Mouse (Mus musculus) myocyte (in vitro differentiated cells): Measurements from ENCODE around the gene Hoxd10.

Source experiments
- MYOG ChIP-seq, 3 experiments: IDR thresholded peaks; one replicate each; pipeline ENCODE4 v1.6.1; 2011; ENCODE audit warnings: control low read depth in 2 of 3, low read depth in 2 of 3, mild to moderate bottlenecking in 2 of 3; ENCODE audit not compliant: insufficient read length in 2 of 3, control insufficient read depth in 1 of 3, insufficient read depth in 1 of 3
- POLR2A ChIP-seq: IDR thresholded peaks from one replicate; pipeline ENCODE4 v1.6.1; 2011; ENCODE audit warnings: low read depth, mild to moderate bottlenecking, control low read depth, moderate library complexity; ENCODE audit not compliant: insufficient read length
- REST ChIP-seq: IDR thresholded peaks from one replicate; pipeline ENCODE4 v1.6.1; 2011; ENCODE audit warnings: mild to moderate bottlenecking, control low read depth, moderate library complexity; ENCODE audit not compliant: insufficient read depth, insufficient read length
- USF1 ChIP-seq: IDR thresholded peaks from one replicate; pipeline ENCODE4 v1.6.1; 2011; ENCODE audit warnings: low read depth, mild to moderate bottlenecking, control low read depth, moderate library complexity

DNA sequence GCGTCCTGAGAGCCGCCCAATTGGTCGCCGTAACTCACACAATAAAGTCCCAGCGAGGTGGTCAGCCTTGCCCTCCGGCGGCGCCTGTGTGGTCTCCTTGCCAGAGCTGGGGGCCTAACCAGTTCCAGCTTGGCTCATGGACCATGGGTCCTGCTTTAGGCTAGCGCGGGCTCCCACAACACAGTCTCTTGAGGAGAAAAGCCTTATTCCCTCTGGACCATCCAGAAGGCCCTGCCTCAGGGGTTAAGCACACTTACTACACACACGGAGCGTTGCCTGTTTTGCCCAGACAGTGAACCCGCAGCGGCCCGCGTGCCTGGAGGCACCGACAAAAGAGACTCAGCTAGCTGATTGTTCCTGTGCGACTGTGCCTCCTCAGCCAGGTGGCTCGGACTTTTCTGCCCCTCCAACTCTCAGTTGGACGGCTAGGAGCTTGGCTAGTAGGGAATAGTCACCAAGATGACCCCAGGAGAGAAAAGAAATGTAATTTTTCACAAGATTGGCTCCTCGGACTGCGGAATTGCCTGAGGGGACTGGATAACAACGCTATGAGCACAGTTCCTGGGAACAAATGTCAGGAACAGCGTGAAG lies 17.8 kb upstream of the Hoxd10 start:
- no peak for TF ChIP-seq POLR2A
- no peak for TF ChIP-seq USF1
- TF ChIP-seq MYOG (IDR thresholded peaks at IDR 0.05; ENCODE audit: control insufficient read depth in 1 of 3, insufficient read depth in 1 of 3, insufficient read length in 2 of 3, low read depth in 2 of 3) = no peak
- TF ChIP-seq REST = no peak
